Comparison of ENCODE assay signal across 8 mouse cellular contexts in the genomic region with DNA sequence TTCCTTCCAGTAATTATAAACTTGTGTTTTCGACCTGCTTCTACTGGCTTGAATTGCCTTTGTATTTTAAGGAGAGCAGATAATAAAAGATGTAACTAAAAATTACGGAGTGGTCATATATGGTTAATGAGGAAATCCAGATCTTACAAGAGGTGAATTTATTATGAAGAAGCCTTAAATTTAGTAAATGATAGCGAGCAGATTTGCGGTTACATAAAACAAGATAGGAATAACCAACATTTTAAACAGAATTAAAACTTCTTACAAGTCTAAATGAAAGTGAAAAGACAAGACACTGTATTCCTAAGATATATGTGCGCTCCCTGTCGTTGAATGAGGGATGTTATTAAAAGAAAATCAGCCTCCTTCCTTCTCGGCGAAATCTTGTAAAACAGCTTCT. TPM values are rescaled to one million over a fixed set of nuclear protein-coding genes. Genes with fewer than 3 reads are reported as not detected.
DNase-seq lines count a peak whose midpoint lies in the region; ATAC-seq and TF ChIP-seq lines count a peak whose summit lies in the region.

No protein-coding gene starts in this region.

- peaks cover 34% of the 10 kb centered on the region for H3K27me3 ChIP-seq in heart, embryonic 10.5 days (ENCODE audit: insufficient read depth, poor library complexity, severe bottlenecking)
- H3K27me3 ChIP-seq in ES-Bruce4 (ENCODE audit: control insufficient read depth, insufficient read depth, low read length, poor library complexity, severe bottlenecking), result peaks cover 9% of the 10 kb centered on the region
- H3K27me3 ChIP-seq in forebrain, embryonic 16.5 days (replicated peaks; ENCODE audit: control insufficient read depth, insufficient read depth, low read length), result peaks cover 50% of the 10 kb centered on the region

- H3K36me3 ChIP-seq in heart, embryonic 10.5 days, result no peaks in the 10 kb centered on the region
- H3K36me3 ChIP-seq in ES-Bruce4 (ENCODE audit: control insufficient read depth, insufficient read depth, low read length, poor library complexity, severe bottlenecking), result no peaks in the 10 kb centered on the region
- no peaks in the 10 kb centered on the region for H3K36me3 ChIP-seq in forebrain, embryonic 16.5 days (ENCODE audit: control insufficient read depth, insufficient read depth)
- H3K36me3 ChIP-seq in macrophage (ENCODE audit: inconsistent target), result no peaks in the 10 kb centered on the region

- H3K9ac ChIP-seq in ES-Bruce4 (ENCODE audit: low read depth, poor library complexity, severe bottlenecking), result peak overlapping the region; percentile 38
- no peak overlapping the region for H3K9ac ChIP-seq in forebrain, embryonic 16.5 days (replicated peaks; ENCODE audit: low read depth, low read length)

- peak overlapping the region; percentile 46 for H3K4me2 ChIP-seq in forebrain, embryonic 16.5 days (ENCODE audit: low read length)

- H3K9me3 ChIP-seq in heart, embryonic 10.5 days, result no peaks in the 10 kb centered on the region
- H3K9me3 ChIP-seq in ES-Bruce4 (replicated peaks; ENCODE audit: control insufficient read depth, insufficient read depth, low read length, poor library complexity, severe bottlenecking), result no peaks in the 10 kb centered on the region; the same call in 1 of the 2 replicates
- no peaks in the 10 kb centered on the region; the same call in 1 of the 2 replicates for H3K9me3 ChIP-seq in forebrain, embryonic 16.5 days (ENCODE audit: control insufficient read depth, low read length)

- DNase-seq in heart, embryonic 10.5 days (ENCODE audit: low spot score), result no peak
- DNase-seq in heart, adult 9 months (ENCODE audit: low spot score in 2 of 2), result no peak
- no peak for DNase-seq in left cerebral cortex, adult 8-10 months (ENCODE audit: low spot score in 2 of 2)
- no peak for DNase-seq in ovary, postnatal 10 days (ENCODE audit: low spot score)

- H3K4me1 ChIP-seq in heart, embryonic 10.5 days, result peaks cover 13% of the 10 kb centered on the region; the same call in 1 of the 2 replicates
- peaks cover 2% of the 10 kb centered on the region for H3K4me1 ChIP-seq in ES-Bruce4 (ENCODE audit: control insufficient read depth, insufficient read depth, low read length)
- peaks cover 12% of the 10 kb centered on the region for H3K4me1 ChIP-seq in forebrain, embryonic 16.5 days (replicated peaks; ENCODE audit: control insufficient read depth, insufficient read depth, low read length)

- ATAC-seq in forebrain, embryonic 16.5 days, result no peak
- no peak for ATAC-seq in erythroid progenitor cell, adult 5-6 weeks (replicated peaks; ENCODE audit: low FRiP score, poor library complexity, severe bottlenecking)

- H3K27ac ChIP-seq in heart, embryonic 10.5 days, result no peak overlapping the region
- no peak overlapping the region for H3K27ac ChIP-seq in ES-Bruce4 (ENCODE audit: insufficient read depth, low read length)
- H3K27ac ChIP-seq in forebrain, embryonic 16.5 days (ENCODE audit: low read length), result no peak overlapping the region
- H3K27ac ChIP-seq in macrophage, result no peak overlapping the region

- no peaks in the 10 kb centered on the region for H3K79me2 ChIP-seq in macrophage (ENCODE audit: inconsistent target)

- WGBS in heart, embryonic 10.5 days, result 4% methylated on average over 8 of the region's 8 CpGs
- WGBS in forebrain, embryonic 16.5 days, result 3% methylated on average over 8 of the region's 8 CpGs
- WGBS in macrophage (ENCODE audit: missing documents), result 21% methylated on average over 8 of the region's 8 CpGs

- peak overlapping the region; percentile 65 for H3K4me3 ChIP-seq in heart, embryonic 10.5 days
- peak overlapping the region; percentile 64 for H3K4me3 ChIP-seq in ES-Bruce4 (ENCODE audit: low read depth, low read length)
- H3K4me3 ChIP-seq in forebrain, embryonic 16.5 days (replicated peaks; ENCODE audit: low read length), result peak overlapping the region; percentile 29
- peak overlapping the region; percentile 49 for H3K4me3 ChIP-seq in macrophage (ENCODE audit: inconsistent target)

- TF ChIP-seq EP300 in ES-Bruce4 (IDR thresholded peaks at IDR 0.05; ENCODE audit: insufficient read depth, low read depth, low read length), result no peak

- TF ChIP-seq POLR2A in ES-Bruce4 (IDR thresholded peaks at IDR 0.05; ENCODE audit: insufficient read depth, low read length), result no peak

- TF ChIP-seq CTCF in ES-Bruce4 (IDR thresholded peaks at IDR 0.05; ENCODE audit: low read depth, low read length), result no peak

RNA-seq across cellular contexts. Expression of a gene that starts 13.9 kb away (rescaled TPM):
- 0.09 TPM in 1 of 2 replicates, not detected in the other for polyA plus RNA-seq in heart, embryonic 10.5 days (2016; fragmentation: Nextera tagmentation; extraction: Ambion mirVana)
- polyA plus RNA-seq in ES-Bruce4 (2011; ENCODE audit: insufficient read depth, insufficient read length, low read depth, missing spikeins), result not detected in 2 replicates
- polyA plus RNA-seq in forebrain, embryonic 16.5 days (2015; fragmentation: Nextera tagmentation; extraction: Ambion mirVana), result not detected in 2 replicates
- not detected for total RNA-seq in macrophage (2018; cell fraction: chromatin; rRNA removed)
- not detected for total RNA-seq in macrophage (2018; cell fraction: cytosol; rRNA removed)
- not detected for total RNA-seq in macrophage (2018; cell fraction: nucleus; rRNA removed)
- polyA plus RNA-seq in macrophage (2018), result not detected in 3 replicates
- not detected for total RNA-seq in left cerebral cortex, adult 8-10 months (2022)
- not detected in 2 replicates for total RNA-seq in erythroid progenitor cell, adult 5-6 weeks (2015; ENCODE audit: low replicate concordance)
- total RNA-seq in erythroid progenitor cell, adult 5-6 weeks (2017; ENCODE audit: low replicate concordance), result not detected in 2 replicates

RNA-seq across cellular contexts. Expression of a gene that starts 14.6 kb away (rescaled TPM):
- polyA plus RNA-seq in heart, embryonic 10.5 days (2016; fragmentation: Nextera tagmentation; extraction: Ambion mirVana), result 0.30 and 0.33 TPM in 2 replicates
- polyA plus RNA-seq in ES-Bruce4 (2011; ENCODE audit: insufficient read depth, insufficient read length, low read depth, missing spikeins), result 4.1 and 6.9 TPM in 2 replicates
- polyA plus RNA-seq in forebrain, embryonic 16.5 days (2015; fragmentation: Nextera tagmentation; extraction: Ambion mirVana), result 0.19 TPM in 1 of 2 replicates, not detected in the other
- 1 to 10 TPM in 15 of 26 experiments, under 1 TPM in 8, not detected in 3; 0.43 to 2.8 (median 1.2) TPM for total RNA-seq in macrophage (2018; cell fraction: chromatin; rRNA removed)
- total RNA-seq in macrophage (2018; cell fraction: cytosol; rRNA removed), result 1 to 10 TPM in 11 of 26 experiments, under 1 TPM in 15; 0.47 to 1.7 (median 0.96) TPM
- 1 to 10 TPM in 11 of 26 experiments, under 1 TPM in 11, not detected in 4; 0.24 to 7.9 (median 1.0) TPM for total RNA-seq in macrophage (2018; cell fraction: nucleus; rRNA removed)
- polyA plus RNA-seq in macrophage (2018), result 0.52 to 2.6 TPM (median 1.3 TPM) in 3 replicates
- 1 to 10 TPM in 3 of 4 experiments, under 1 TPM in 1; 0.33 to 1.3 (median 1.0) TPM for total RNA-seq in left cerebral cortex, adult 8-10 months (2022)
- total RNA-seq in erythroid progenitor cell, adult 5-6 weeks (2015; ENCODE audit: low replicate concordance), result 4.0 TPM in 1 of 2 replicates, not detected in the other
- total RNA-seq in erythroid progenitor cell, adult 5-6 weeks (2017; ENCODE audit: low replicate concordance), result not detected in 2 replicates

RNA-seq across cellular contexts. Expression of a gene that starts 40.5 kb away (rescaled TPM):
- polyA plus RNA-seq in heart, embryonic 10.5 days (2016; fragmentation: Nextera tagmentation; extraction: Ambion mirVana), result 3.5 and 4.5 TPM in 2 replicates
- 13.0 and 17.2 TPM in 2 replicates for polyA plus RNA-seq in ES-Bruce4 (2011; ENCODE audit: insufficient read depth, insufficient read length, low read depth, missing spikeins)
- not detected in 2 replicates for polyA plus RNA-seq in forebrain, embryonic 16.5 days (2015; fragmentation: Nextera tagmentation; extraction: Ambion mirVana)
- total RNA-seq in macrophage (2018; cell fraction: chromatin; rRNA removed), result 1 to 10 TPM in 4 of 26 experiments, not detected in 22; 4.8 to 9.5 (median 6.2) TPM
- total RNA-seq in macrophage (2018; cell fraction: cytosol; rRNA removed), result 10 to 100 TPM in 4 of 26 experiments, 1 to 10 TPM in 16, under 1 TPM in 5, not detected in 1; 0.61 to 14.1 (median 2.7) TPM
- 10 to 100 TPM in 2 of 26 experiments, 1 to 10 TPM in 5, not detected in 19; 2.1 to 14.1 (median 7.4) TPM for total RNA-seq in macrophage (2018; cell fraction: nucleus; rRNA removed)
- polyA plus RNA-seq in macrophage (2018), result not detected in 3 replicates
- 10 to 100 TPM in 3 of 4 experiments, not detected in 1; 15.3 to 27.1 (median 22.8) TPM for total RNA-seq in left cerebral cortex, adult 8-10 months (2022)
- 4.6 TPM in 1 of 2 replicates, not detected in the other for total RNA-seq in erythroid progenitor cell, adult 5-6 weeks (2015; ENCODE audit: low replicate concordance)
- total RNA-seq in erythroid progenitor cell, adult 5-6 weeks (2017; ENCODE audit: low replicate concordance), result 2,615 and 4,600 TPM in 2 replicates

RNA-seq across cellular contexts. Expression of a gene that starts 40.8 kb away (rescaled TPM):
- 3.1 and 6.4 TPM in 2 replicates for polyA plus RNA-seq in heart, embryonic 10.5 days (2016; fragmentation: Nextera tagmentation; extraction: Ambion mirVana)
- polyA plus RNA-seq in ES-Bruce4 (2011; ENCODE audit: insufficient read depth, insufficient read length, low read depth, missing spikeins) (54.4 and 58.6 TPM in 2 replicates), macrophage (2018) (not detected in 3 replicates)
- polyA plus RNA-seq in forebrain, embryonic 16.5 days (2015; fragmentation: Nextera tagmentation; extraction: Ambion mirVana), result 3.3 TPM in 1 of 2 replicates, not detected in the other
- total RNA-seq in macrophage (2018; cell fraction: chromatin; rRNA removed), result 10 to 100 TPM in 1 of 26 experiments, 1 to 10 TPM in 7, not detected in 18; 2.4 to 16.4 (median 4.6) TPM
- total RNA-seq in macrophage (2018; cell fraction: cytosol; rRNA removed), result 10 to 100 TPM in 18 of 26 experiments, 1 to 10 TPM in 8; 2.8 to 48.5 (median 15.5) TPM
- total RNA-seq in macrophage (2018; cell fraction: nucleus; rRNA removed), result 10 to 100 TPM in 4 of 26 experiments, 1 to 10 TPM in 14, not detected in 8; 1.7 to 28.5 (median 5.0) TPM
- total RNA-seq in left cerebral cortex, adult 8-10 months (2022), result 10 to 100 TPM in 3 of 4 experiments, 1 to 10 TPM in 1; 3.0 to 13.9 (median 10.7) TPM
- 206 and 707 TPM in 2 replicates for total RNA-seq in erythroid progenitor cell, adult 5-6 weeks (2015; ENCODE audit: low replicate concordance)
- total RNA-seq in erythroid progenitor cell, adult 5-6 weeks (2017; ENCODE audit: low replicate concordance), result 2,593 and 2,906 TPM in 2 replicates

RNA-seq across cellular contexts. Expression of a gene that starts 46.3 kb away (rescaled TPM):
- polyA plus RNA-seq in heart, embryonic 10.5 days (2016; fragmentation: Nextera tagmentation; extraction: Ambion mirVana), result 10.6 and 21.8 TPM in 2 replicates
- polyA plus RNA-seq in ES-Bruce4 (2011; ENCODE audit: insufficient read depth, insufficient read length, low read depth, missing spikeins) (5.6 and 6.5 TPM in 2 replicates), macrophage (2018) (2.6 to 11.5 TPM (median 7.3 TPM) in 3 replicates)
- 14.0 and 14.5 TPM in 2 replicates for polyA plus RNA-seq in forebrain, embryonic 16.5 days (2015; fragmentation: Nextera tagmentation; extraction: Ambion mirVana)
- total RNA-seq in macrophage (2018; cell fraction: chromatin; rRNA removed), result 100 to 1,000 TPM in 1 of 26 experiments, 10 to 100 TPM in 19, 1 to 10 TPM in 6; 6.1 to 101 (median 14.6) TPM
- 10 to 100 TPM in 19 of 26 experiments, 1 to 10 TPM in 7; 7.6 to 21.9 (median 12.5) TPM for total RNA-seq in macrophage (2018; cell fraction: cytosol; rRNA removed)
- 100 to 1,000 TPM in 3 of 26 experiments, 10 to 100 TPM in 20, 1 to 10 TPM in 3; 5.4 to 144 (median 26.7) TPM for total RNA-seq in macrophage (2018; cell fraction: nucleus; rRNA removed)
- 10 to 100 TPM; 62.0 to 71.0 (median 68.4) TPM for total RNA-seq in left cerebral cortex, adult 8-10 months (2022)
- 116 and 173 TPM in 2 replicates for total RNA-seq in erythroid progenitor cell, adult 5-6 weeks (2015; ENCODE audit: low replicate concordance)
- total RNA-seq in erythroid progenitor cell, adult 5-6 weeks (2017; ENCODE audit: low replicate concordance), result 364 and 489 TPM in 2 replicates
